Mouse (Mus musculus) C2C12 (cell line): ENCODE results near the gene 1700012B07Rik. TPM values are rescaled to one million over a fixed set of nuclear protein-coding genes. Genes with fewer than 3 reads are reported as not detected.
A peak's percentile ranks its signal among the peaks of the same experiment; 100 is the strongest.

Experiments
- H3K27me3 ChIP-seq: one replicate; pipeline ENCODE4 v1.6.1; 2011; ENCODE audit not compliant: control insufficient read depth, insufficient read depth, insufficient read length
- H3K36me3 ChIP-seq: one replicate; pipeline ENCODE4 v1.6.1; 2011; ENCODE audit not compliant: control insufficient read depth, insufficient read depth
- H3K4me3 ChIP-seq: one replicate; pipeline ENCODE4 v1.5.1; 2011; ENCODE audit warnings: mild to moderate bottlenecking, control low read depth; ENCODE audit not compliant: poor library complexity, insufficient read depth, severe bottlenecking
- H3K79me2 ChIP-seq: one replicate; pipeline ENCODE4 v1.6.1; 2011; ENCODE audit not compliant: control insufficient read depth, insufficient read depth
- H3K79me3 ChIP-seq: one replicate; pipeline ENCODE4 v1.6.1; 2011; ENCODE audit warnings: low read depth, control low read depth
- H3ac ChIP-seq: one replicate; pipeline ENCODE3; 2011; ENCODE audit warnings: low read depth; ENCODE audit not compliant: control insufficient read depth, insufficient read length
- CEBPB ChIP-seq: IDR thresholded peaks from one replicate; pipeline ENCODE4 v1.6.1; 2011; ENCODE audit warnings: low read depth, mild to moderate bottlenecking, control low read depth, moderate library complexity
- CTCF ChIP-seq: IDR thresholded peaks from one replicate; pipeline ENCODE4 v1.5.1; 2011; ENCODE audit not compliant: control insufficient read depth, insufficient read depth, insufficient read length
- FOSL1 ChIP-seq: IDR thresholded peaks from one replicate; pipeline ENCODE4 v1.8.0; 2011; ENCODE audit warnings: mild to moderate bottlenecking, low read length; ENCODE audit not compliant: poor library complexity, insufficient read depth, severe bottlenecking
- MAX ChIP-seq: IDR thresholded peaks from one replicate; pipeline ENCODE4 v1.6.1; 2011; ENCODE audit warnings: mild to moderate bottlenecking, control low read depth
- MYOD1 ChIP-seq: IDR thresholded peaks from one replicate; pipeline ENCODE4 v1.6.1; 2011; ENCODE audit warnings: low read depth; ENCODE audit not compliant: control insufficient read depth, insufficient read length
- MYOG ChIP-seq: IDR thresholded peaks from one replicate; pipeline ENCODE4 v1.6.1; 2011; ENCODE audit not compliant: control insufficient read depth, insufficient read length; ENCODE audit errors: extremely low read depth
- USF1 ChIP-seq: IDR thresholded peaks from one replicate; pipeline ENCODE4 v1.6.1; 2011; ENCODE audit warnings: low read depth, mild to moderate bottlenecking, control low read depth, moderate library complexity
- polyA plus RNA-seq: library from polyadenylated mRNA; unstranded; fragments of >200 nt; fragmentation: generic; extraction: Trizol; gene quantifications from one replicate; pipeline ENCODE4 v1.2.1, GENCODE M21; 2012; ENCODE audit warnings: missing spikeins

Gene 1700012B07Rik
- polyA plus RNA-seq, 1 experiment = 0.04 TPM

DNA sequence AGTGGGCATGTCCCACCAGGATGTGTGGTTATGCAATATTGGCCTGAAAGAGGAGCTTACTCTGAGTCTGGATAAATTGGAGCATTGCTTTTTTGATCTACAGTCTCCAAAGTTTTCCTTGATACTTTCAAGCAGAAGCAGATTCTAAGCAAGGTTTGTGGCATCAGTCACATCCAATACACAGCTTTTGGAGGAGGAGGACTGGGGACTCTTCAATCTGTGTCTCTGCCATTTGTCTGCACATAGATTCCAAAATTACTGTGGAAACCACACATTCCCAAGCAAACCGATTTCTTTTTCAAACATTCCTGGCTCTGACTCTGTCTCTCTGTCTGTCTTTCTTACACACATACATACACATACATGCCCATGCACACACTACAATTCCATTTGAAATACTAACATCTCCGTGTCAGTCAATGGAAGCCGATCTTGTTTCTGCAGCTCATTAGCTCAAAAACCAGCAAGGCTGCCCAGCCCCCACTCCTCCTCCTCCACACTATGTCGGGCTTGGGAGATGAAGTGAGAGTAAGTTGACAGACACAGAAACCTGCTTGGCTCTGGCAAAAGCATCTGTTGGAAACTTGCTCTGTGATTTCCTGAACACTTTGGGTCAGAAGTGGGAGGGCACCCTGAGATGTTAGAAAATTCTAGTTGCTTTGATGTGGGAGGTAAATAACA is 18.5 kb downstream of the 1700012B07Rik start:
- H3K79me3 ChIP-seq = no peaks in the 10 kb centered on the region
- no peaks in the 10 kb centered on the region for H3K27me3 ChIP-seq
- H3K4me3 ChIP-seq = no peak overlapping the region
- no peaks in the 10 kb centered on the region for H3K79me2 ChIP-seq
- no peak overlapping the region for H3ac ChIP-seq
- H3K36me3 ChIP-seq = no peaks in the 10 kb centered on the region
- no peak for TF ChIP-seq CEBPB
- no peak for TF ChIP-seq MAX
- TF ChIP-seq USF1 = no peak
- TF ChIP-seq CTCF = no peak
- no peak for TF ChIP-seq FOSL1
- no peak for TF ChIP-seq MYOD1
- TF ChIP-seq MYOG = no peak

DNA sequence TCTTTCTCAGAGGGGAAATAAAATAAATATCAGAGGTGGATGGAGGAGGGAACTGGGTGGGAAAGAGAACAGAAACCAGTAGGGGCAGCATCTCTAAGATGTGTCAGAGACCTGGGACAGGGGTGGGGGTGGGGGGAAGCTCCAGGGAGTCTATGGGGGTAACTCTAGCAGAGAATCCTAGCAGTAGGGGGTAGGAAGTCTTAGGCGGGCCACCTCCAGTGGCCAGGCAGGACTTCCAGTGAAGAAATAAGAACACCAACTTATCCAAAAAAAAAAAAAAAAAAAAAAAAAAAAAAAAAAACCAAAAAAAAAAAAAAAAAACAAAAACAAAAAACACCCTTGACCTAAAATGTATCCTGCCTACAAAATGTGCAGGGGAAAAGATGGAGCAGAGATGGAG is 26.3 kb downstream of the 1700012B07Rik start:
- H3K4me3 ChIP-seq = no peak overlapping the region
- TF ChIP-seq CTCF (no peak), USF1 (no peak), CEBPB (no peak), FOSL1 (no peak)
- no peaks in the 10 kb centered on the region for H3K79me2 ChIP-seq
- H3K79me3 ChIP-seq = no peaks in the 10 kb centered on the region
- no peak overlapping the region for H3ac ChIP-seq
- H3K36me3 ChIP-seq = no peaks in the 10 kb centered on the region
- H3K27me3 ChIP-seq = no peaks in the 10 kb centered on the region

DNA sequence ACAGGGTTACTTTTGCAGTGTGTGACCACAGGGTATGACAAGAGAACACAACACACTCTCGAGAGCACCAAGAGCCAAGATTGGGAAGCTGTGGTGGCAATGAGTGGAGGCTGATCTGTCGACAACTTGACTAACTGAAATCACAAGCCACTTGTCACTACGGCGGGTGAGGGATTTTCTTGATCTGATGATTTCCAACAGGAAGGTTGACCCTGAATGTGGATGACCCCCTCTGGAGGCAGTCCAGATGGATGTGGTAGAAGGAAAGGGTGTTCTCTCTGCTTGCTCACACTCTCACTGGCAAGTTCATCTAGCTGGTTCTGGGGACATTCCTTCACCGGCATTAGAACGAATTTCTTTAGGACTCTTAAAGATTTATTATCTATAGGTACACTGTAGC is 30.3 kb downstream of the 1700012B07Rik start:
- Histone ChIP-seq H3K27me3 (no peaks in the 10 kb centered on the region), H3ac (no peak overlapping the region), H3K36me3 (no peaks in the 10 kb centered on the region), H3K79me2 (no peaks in the 10 kb centered on the region), H3K79me3 (no peaks in the 10 kb centered on the region), H3K4me3 (no peak overlapping the region)
- no peak for TF ChIP-seq MYOG
- TF ChIP-seq MAX = no peak
- no peak for TF ChIP-seq CEBPB
- no peak for TF ChIP-seq CTCF
- TF ChIP-seq USF1 = no peak

DNA sequence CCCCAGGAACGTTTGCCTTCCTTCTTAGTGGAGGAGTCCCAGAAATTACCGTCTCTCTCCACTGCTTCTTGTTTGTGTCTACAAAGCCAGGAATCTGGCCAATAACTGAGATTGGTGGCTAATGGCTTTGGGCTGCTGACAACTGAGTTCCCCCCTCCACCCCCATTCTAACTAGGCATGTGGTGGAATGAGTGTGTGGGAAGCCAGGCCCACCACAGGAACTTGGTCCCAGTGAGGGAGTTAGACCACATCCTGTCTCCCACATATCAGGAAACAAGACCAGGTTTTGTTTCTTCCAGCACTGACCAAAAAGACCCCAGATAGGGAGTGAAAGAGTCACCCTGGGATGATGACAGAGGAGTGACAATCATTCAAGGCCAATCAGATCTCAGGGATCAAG is 32.3 kb downstream of the 1700012B07Rik start:
- TF ChIP-seq CTCF (no peak), MYOD1 (peak; percentile 22), USF1 (no peak), FOSL1 (no peak), MAX (peak; percentile 85), CEBPB (no peak), MYOG (no peak)
- Histone ChIP-seq H3K79me3 (no peaks in the 10 kb centered on the region), H3K79me2 (no peaks in the 10 kb centered on the region), H3K4me3 (no peak overlapping the region), H3K27me3 (no peaks in the 10 kb centered on the region), H3K36me3 (no peaks in the 10 kb centered on the region), H3ac (no peak overlapping the region)

DNA sequence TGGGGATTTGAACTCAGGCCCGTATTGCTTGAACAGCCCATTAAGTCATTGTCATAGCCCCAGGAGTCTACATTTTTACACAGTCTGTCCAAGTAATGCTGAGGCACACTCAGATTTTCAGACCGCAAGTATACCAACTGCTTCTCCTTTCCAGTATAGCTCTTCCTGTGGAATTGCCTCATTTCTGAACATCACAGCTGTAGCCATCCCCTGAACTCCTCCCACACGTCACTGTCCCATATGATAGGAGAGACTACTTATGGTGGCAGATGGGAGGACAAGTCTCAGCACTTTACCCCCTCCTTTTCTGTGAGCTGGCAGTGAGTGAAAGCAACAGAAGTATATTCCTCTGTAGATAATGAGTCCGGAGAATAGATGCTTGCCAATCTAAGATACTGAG is 34.3 kb downstream of the 1700012B07Rik start:
- Histone ChIP-seq H3K27me3 (no peaks in the 10 kb centered on the region), H3K36me3 (no peaks in the 10 kb centered on the region)

DNA sequence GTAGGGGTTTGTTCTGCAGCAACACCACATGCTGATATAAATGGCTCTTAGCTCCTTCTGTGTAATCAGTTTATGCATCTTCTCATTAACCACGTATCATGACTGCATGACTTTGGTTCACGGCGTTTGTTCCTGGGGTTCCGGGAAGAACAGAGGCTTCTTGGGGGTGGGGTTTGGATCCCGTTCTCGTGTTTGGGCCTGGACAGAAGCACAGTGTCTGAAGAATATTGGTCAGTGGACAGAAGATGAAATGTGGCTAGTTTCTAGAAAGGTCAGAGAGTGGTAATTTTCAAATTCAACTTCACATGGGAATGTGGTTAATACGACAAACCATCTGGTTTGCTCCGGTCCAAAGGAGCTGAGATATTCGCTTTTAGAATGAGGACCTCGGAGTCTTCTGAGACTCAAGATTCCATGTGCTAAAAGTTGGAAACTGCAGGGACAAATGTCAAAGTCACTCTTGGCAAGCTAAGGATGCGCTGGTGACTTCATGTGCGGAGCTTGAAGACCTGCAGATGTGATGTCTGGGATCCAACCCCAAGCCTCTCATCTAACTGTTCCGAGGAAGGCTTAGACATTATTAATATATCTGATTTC is 35.3 kb downstream of the 1700012B07Rik start:
- TF ChIP-seq CTCF = no peak
- TF ChIP-seq MAX = no peak
- no peak for TF ChIP-seq CEBPB
- no peak for TF ChIP-seq MYOG
- no peak for TF ChIP-seq MYOD1
- no peak for TF ChIP-seq USF1
- Histone ChIP-seq H3K27me3 (no peaks in the 10 kb centered on the region), H3K79me2 (no peaks in the 10 kb centered on the region), H3K36me3 (no peaks in the 10 kb centered on the region), H3ac (no peak overlapping the region), H3K79me3 (no peaks in the 10 kb centered on the region), H3K4me3 (no peak overlapping the region)

More for the DNA sequence above, 34.3 kb downstream of the 1700012B07Rik start:
- no peak for TF ChIP-seq CEBPB
- no peak for TF ChIP-seq MYOG
- Histone ChIP-seq H3K79me2 (no peaks in the 10 kb centered on the region), H3K79me3 (no peaks in the 10 kb centered on the region), H3K4me3 (no peak overlapping the region), H3ac (no peak overlapping the region)
